Mouse (Mus musculus) E14TG2a.4 (cell line): ENCODE results near the gene Rad51.

Experiments
- H3K27me3 ChIP-seq: 2 replicates; pipeline ENCODE4 v1.6.1; 2014; ENCODE audit warnings: low read length, control low read depth; ENCODE audit not compliant: insufficient read depth
- H3K36me3 ChIP-seq: 2 replicates; pipeline ENCODE4 v1.6.1; 2014; ENCODE audit warnings: low read length, control low read depth; ENCODE audit not compliant: insufficient read depth
- H3K4me1 ChIP-seq: replicated peaks from 2 replicates; pipeline ENCODE4 v1.6.1; 2014; ENCODE audit warnings: low read depth, low read length, control low read depth
- H3K4me3 ChIP-seq: replicated peaks from 2 replicates; pipeline ENCODE4 v1.5.1; 2014; ENCODE audit warnings: mild to moderate bottlenecking, low read length
- H3K9me3 ChIP-seq: 2 replicates; pipeline ENCODE4 v1.6.1; 2014; ENCODE audit warnings: low read length, control low read depth
- CTCF ChIP-seq: conservative IDR thresholded peaks from 2 replicates; pipeline ENCODE4 v1.5.1; 2014; ENCODE audit warnings: low read length
- NANOG ChIP-seq: IDR thresholded peaks from 2 replicates; pipeline ENCODE4 v1.6.1; 2014; ENCODE audit warnings: borderline replicate concordance, low read length, mixed read lengths
- POU5F1 ChIP-seq: IDR thresholded peaks from 2 replicates; pipeline ENCODE4 v1.6.1; 2014; ENCODE audit warnings: low read length, borderline replicate concordance

The Rad51 gene

DNA sequence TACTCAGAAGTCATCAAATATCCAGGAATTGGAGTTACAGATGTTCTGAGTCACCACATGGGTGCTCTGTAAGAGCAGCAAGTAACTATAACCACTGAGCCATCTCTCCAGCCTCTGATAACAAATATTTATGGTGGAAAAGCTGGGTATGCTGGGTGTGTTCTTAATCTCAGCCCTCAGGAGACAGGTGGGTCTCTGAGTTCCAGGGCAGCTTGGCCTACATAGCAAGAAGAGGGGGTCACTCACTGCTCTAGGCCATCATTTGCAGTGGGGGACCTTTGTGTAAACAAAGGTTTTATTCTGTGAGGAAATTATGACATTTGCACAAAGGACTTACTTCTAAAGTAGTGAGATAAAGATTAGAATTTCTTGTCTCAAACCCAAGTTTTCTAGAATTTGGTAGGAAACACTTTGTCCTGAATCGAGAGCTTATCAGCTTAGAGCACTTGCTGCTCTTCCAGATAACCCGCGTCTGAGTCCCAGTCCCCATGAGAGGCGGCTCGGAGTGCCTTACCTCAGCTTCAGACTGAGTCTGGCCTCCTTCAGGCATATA is 23.8 kb downstream of the Rad51 start:
- Histone ChIP-seq H3K4me1 (0 out of 2 replicates have a peak, but pooled peaks cover 3% of the 10 kb centered on the region), H3K9me3 (no peaks in the 10 kb centered on the region), H3K27me3 (no peaks in the 10 kb centered on the region), H3K4me3 (no peak overlapping the region), H3K36me3 (peaks cover 99% of the 10 kb centered on the region)
- no peak for TF ChIP-seq NANOG
- no peak for TF ChIP-seq POU5F1
- no peak for TF ChIP-seq CTCF

DNA sequence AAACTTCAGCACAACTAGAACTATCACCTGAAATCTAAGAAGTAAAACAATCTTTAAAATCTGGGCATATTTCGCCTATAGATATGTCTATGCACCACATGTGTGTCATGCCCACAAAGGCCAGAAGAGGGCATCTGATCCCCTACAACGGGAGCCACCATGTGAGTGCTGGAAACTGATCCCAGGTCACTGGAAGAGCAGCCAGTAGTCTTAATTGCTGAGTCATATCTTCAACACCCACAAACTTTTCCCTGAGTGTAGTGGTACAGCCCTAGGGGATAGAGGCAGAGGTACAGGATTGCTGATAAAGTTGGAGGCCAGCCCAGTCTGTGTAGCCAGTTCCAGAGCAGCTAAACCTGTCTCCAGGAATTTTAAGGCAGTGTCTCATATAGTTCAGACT is 32.6 kb downstream of the Rad51 start:
- no peak overlapping the region for H3K4me3 ChIP-seq
- H3K4me1 ChIP-seq: peaks cover 53% of the 10 kb centered on the region
- no peaks in the 10 kb centered on the region for H3K9me3 ChIP-seq
- H3K27me3 ChIP-seq: no peaks in the 10 kb centered on the region
- H3K36me3 ChIP-seq: peaks cover 97% of the 10 kb centered on the region
- TF ChIP-seq POU5F1 (no peak), NANOG (no peak), CTCF (peak; percentile 65)

DNA sequence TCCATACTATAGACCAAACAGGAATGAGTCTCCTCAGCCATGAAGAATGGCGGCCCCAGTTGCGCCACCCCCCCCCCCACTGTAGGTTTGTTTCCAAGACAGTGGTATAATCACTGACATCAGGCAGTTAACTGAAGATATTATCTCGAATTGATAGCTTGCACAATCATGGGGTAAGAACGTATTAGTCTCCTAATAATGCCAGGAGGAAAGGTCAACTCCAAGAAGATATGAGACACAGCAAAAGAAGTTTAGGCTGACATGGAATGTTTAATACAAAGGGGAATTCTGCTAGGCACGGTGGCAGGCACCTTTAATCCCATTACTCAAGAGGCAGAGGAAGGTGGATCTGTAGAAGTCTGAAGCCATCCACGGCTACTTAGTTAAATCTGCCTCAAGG is 33.8 kb downstream of the Rad51 start:
- Histone ChIP-seq H3K36me3 (peaks cover 97% of the 10 kb centered on the region), H3K9me3 (no peaks in the 10 kb centered on the region), H3K27me3 (no peaks in the 10 kb centered on the region), H3K4me3 (no peak overlapping the region), H3K4me1 (peaks cover 53% of the 10 kb centered on the region)
- TF ChIP-seq POU5F1 (no peak), NANOG (no peak), CTCF (no peak)

DNA sequence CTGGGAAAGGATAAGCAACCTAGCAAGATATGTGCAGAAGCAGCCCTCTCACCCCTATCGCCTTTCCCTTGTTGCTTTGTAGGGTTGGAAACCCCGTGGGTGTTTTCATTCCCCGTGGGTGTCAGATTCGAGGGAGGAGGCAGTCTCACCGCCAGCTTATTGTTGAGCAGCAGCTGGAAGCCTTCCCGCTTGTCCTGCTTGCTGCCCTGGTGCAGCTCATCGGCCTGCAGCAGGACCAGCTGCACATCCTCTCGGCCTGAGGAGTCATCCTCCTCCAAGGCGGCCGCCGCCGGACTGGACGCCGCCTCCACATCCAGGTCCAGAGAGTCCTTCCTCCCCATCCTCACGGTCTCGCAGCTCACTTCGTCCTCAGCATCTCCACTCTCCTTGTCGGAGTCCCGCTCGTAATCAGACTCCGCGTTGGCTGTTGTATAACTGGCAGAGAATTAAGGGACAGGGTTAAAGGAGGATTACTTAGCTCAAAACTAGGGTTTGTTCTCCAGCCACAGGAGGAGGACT is 34.6 kb downstream of the Rad51 start:
- peaks cover 97% of the 10 kb centered on the region for H3K36me3 ChIP-seq
- no peaks in the 10 kb centered on the region for H3K27me3 ChIP-seq
- no peaks in the 10 kb centered on the region for H3K9me3 ChIP-seq
- peak overlapping the region; percentile 32 for H3K4me3 ChIP-seq
- TF ChIP-seq NANOG: no peak
- no peak for TF ChIP-seq POU5F1
- TF ChIP-seq CTCF: no peak
- peaks cover 51% of the 10 kb centered on the region for H3K4me1 ChIP-seq

DNA sequence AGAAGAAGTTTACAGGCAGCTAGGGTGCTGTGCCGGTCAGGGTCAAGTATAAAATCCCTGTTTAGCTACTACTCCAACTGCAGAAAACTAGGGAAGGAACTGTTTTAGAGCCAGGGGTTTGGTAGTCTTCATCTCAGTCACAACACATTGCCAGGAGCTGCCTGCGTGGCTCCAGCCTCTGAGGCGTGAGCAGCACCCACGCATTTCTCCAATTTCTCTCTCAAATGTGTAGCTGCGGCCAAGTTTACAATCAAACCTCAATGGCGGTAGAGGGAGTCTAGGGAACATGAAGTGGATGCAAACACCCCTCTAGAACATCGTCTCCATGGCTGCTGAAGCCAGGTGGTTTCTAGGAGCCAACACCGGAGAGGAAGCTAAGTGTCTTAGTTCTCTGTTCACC is 35.2 kb downstream of the Rad51 start:
- Histone ChIP-seq H3K9me3 (no peaks in the 10 kb centered on the region), H3K36me3 (peaks cover 97% of the 10 kb centered on the region), H3K4me3 (peak overlapping the region; percentile 32; the same call in 1 of the 2 replicates), H3K27me3 (no peaks in the 10 kb centered on the region), H3K4me1 (peaks cover 45% of the 10 kb centered on the region)
- TF ChIP-seq POU5F1 (no peak), CTCF (no peak), NANOG (no peak)

DNA sequence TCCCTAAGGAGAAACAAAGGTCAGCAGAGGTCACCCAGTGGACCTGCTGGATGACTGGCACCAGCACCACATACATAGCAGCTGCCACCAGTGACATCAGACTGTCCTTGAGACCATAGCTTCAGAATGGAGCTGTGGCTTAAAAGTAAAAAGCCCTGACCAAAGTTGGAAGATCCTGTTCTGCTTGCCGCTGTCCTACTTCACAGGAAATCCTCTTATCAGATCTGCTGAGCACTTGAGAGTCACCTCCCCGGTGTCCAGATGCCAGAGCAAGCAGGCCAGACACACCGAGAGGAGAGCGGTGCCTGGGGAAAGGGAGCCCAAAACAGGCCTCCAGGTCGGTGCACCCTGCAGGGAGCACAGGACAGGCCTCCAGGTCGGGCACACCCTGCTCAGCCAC is 39.7 kb downstream of the Rad51 start:
- Histone ChIP-seq H3K27me3 (0 out of 2 replicates have a peak, but pooled peaks cover 4% of the 10 kb centered on the region), H3K9me3 (no peaks in the 10 kb centered on the region), H3K36me3 (peaks cover 79% of the 10 kb centered on the region), H3K4me1 (peaks cover 55% of the 10 kb centered on the region), H3K4me3 (no peak overlapping the region)
- TF ChIP-seq POU5F1 (no peak), CTCF (no peak), NANOG (no peak)

DNA sequence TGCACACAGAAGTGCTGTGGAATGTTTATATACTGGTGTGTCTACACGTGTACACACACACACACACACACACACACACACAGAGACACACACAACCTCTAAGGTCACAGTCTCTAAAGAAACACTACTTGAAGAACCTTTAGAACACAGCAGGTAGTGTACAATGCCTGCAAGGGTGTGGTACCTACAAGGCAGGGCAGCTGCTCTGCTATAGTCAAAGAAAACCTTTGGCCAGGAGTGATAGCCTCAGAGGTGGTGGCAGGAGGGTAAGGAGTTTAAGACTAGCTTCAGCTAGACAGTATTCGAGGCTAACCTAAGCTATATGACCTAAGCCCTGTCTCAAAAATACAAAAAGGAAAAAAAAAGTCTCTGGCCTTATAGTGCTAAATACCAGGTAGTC is 42.1 kb downstream of the Rad51 start:
- Histone ChIP-seq H3K27me3 (0 out of 2 replicates have a peak, but pooled peaks cover 4% of the 10 kb centered on the region), H3K4me1 (peaks cover 35% of the 10 kb centered on the region), H3K4me3 (no peak overlapping the region), H3K36me3 (peaks cover 55% of the 10 kb centered on the region), H3K9me3 (no peaks in the 10 kb centered on the region)
- no peak for TF ChIP-seq CTCF

DNA sequence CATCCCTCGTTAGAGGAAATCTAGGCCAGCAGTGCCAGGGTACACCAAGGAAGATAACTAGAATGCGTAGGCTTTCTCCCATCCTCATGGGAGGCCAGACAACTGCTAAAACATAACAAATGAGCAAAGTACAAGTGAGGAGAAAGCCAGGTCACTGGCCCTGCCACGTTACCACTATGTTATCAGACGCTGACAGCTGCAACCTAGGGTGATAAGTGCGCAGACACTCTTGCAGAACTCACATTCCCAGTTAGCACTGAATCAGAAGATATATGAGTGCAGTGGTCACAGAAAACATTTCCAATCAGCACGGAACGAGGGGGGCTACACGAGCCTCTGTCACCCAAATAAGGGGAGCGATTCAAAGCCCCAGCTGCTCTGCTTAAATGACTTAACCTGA is 42.8 kb downstream of the Rad51 start:
- H3K4me1 ChIP-seq: peaks cover 41% of the 10 kb centered on the region

DNA sequence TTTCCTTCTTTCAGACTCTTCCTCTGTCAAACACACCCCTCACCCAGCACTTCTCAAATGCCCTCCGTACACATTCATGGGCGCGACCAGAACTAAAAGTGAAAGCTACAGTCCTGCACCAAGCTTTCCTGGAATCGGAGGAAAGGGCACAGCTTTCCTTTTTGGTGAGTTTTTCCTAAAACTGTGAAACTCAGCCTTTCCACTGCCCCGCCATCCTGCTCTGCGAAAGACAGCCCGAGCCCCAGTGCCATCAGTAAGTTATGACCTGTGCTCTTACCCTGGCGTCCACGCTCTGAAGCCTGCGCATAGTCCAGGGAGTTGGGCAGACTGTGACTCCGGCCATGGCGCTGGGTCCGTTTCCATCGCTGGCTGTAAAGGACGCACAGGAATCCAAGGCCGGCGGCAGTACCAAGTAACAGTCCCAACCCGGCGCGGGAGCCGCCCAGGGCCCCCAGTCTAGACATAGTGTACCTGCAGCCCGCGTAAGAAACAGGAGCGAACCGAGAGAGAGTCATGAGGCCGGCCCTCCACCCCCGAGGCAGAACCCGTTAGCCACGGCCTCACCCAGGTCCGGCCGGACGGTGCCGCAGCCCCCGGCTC is 43.6 kb downstream of the Rad51 start:
- TF ChIP-seq NANOG (no peak), POU5F1 (no peak), CTCF (no peak)
- H3K9me3 ChIP-seq: no peaks in the 10 kb centered on the region
- peak overlapping the region; percentile 99 for H3K4me3 ChIP-seq
- peaks cover 40% of the 10 kb centered on the region for H3K36me3 ChIP-seq
- H3K4me1 ChIP-seq: peaks cover 44% of the 10 kb centered on the region
- 0 out of 2 replicates have a peak, but pooled peaks cover 4% of the 10 kb centered on the region for H3K27me3 ChIP-seq

More for the DNA sequence above, 42.8 kb downstream of the Rad51 start:
- TF ChIP-seq POU5F1: no peak
- no peak for TF ChIP-seq NANOG
- no peak for TF ChIP-seq CTCF
- Histone ChIP-seq H3K9me3 (no peaks in the 10 kb centered on the region), H3K4me3 (peak overlapping the region; percentile 99; the same call in 1 of the 2 replicates), H3K27me3 (0 out of 2 replicates have a peak, but pooled peaks cover 4% of the 10 kb centered on the region), H3K36me3 (peaks cover 48% of the 10 kb centered on the region)
